Mouse (Mus musculus): ENCODE results near the gene Spem2.

- TF ChIP-seq GATA1 (IDR thresholded peaks at IDR 0.05; ENCODE audit: low read length): no peak
- TF ChIP-seq TAL1 (IDR thresholded peaks at IDR 0.05; ENCODE audit: low read length): no peak
Measured at GRCm38 (mm10) chr11:69781828-69782227, 36.4 kb downstream of the Spem2 start.
